Mouse (Mus musculus) kidney, adult 18-20 months (tissue): ENCODE measurements at regions not wholly inside any gene's neighbourhood (a gene's known extent, or its start where the extent isn't known, plus 50 kb on each side); places are given as distances from the start of the nearest gene placed in this dataset.

Experiments
- DNase-seq: peaks from one replicate; pipeline ENCODE4 v3.0.0; 2021

GRCm38 (mm10) chr5:118354127-118354526 is 109.1 kb downstream of the 2410131K14Rik start:
- no peak for DNase-seq

GRCm38 (mm10) chr5:118354871-118355270 is 109.8 kb downstream of the 2410131K14Rik start:
- no peak for DNase-seq

GRCm38 (mm10) chr5:118355287-118355686 is 110.3 kb downstream of the 2410131K14Rik start:
- no peak for DNase-seq

- DNase-seq: no peak
Observed at GRCm38 (mm10) chr5:118355691-118356337, 110.8 kb downstream of the 2410131K14Rik start.

- no peak for DNase-seq
Observed at GRCm38 (mm10) chr5:118359646-118360373, 114.8 kb downstream of the 2410131K14Rik start.

GRCm38 (mm10) chr5:118360374-118361064 is 115.5 kb downstream of the 2410131K14Rik start:
- DNase-seq: no peak

GRCm38 (mm10) chr5:118361133-118361852 is 116.3 kb downstream of the 2410131K14Rik start:
- no peak for DNase-seq

GRCm38 (mm10) chr5:118361853-118362406 is 116.9 kb downstream of the 2410131K14Rik start:
- DNase-seq: no peak

GRCm38 (mm10) chr5:118362738-118363137 is 117.7 kb downstream of the 2410131K14Rik start:
- no peak for DNase-seq

GRCm38 (mm10) chr5:118363154-118363553 is 118.1 kb downstream of the 2410131K14Rik start:
- no peak for DNase-seq

GRCm38 (mm10) chr5:118364646-118365045 is 119.6 kb downstream of the 2410131K14Rik start:
- DNase-seq: no peak

- no peak for DNase-seq
Observed at GRCm38 (mm10) chr5:118365196-118365595, 120.2 kb downstream of the 2410131K14Rik start.

- DNase-seq: no peak
Observed at GRCm38 (mm10) chr5:118365651-118366050, 120.6 kb downstream of the 2410131K14Rik start.

- DNase-seq: no peak
Observed at GRCm38 (mm10) chr5:118367047-118367446, 122.0 kb downstream of the 2410131K14Rik start.

GRCm38 (mm10) chr5:118373581-118373981 is 128.6 kb downstream of the 2410131K14Rik start:
- DNase-seq: peak; percentile 41

GRCm38 (mm10) chr5:118374968-118375367 is 129.9 kb downstream of the 2410131K14Rik start:
- DNase-seq: peak; percentile 27

GRCm38 (mm10) chr5:118375916-118376315 is 130.9 kb downstream of the 2410131K14Rik start:
- no peak for DNase-seq

- DNase-seq: no peak
Observed at GRCm38 (mm10) chr5:118376478-118376877, 131.5 kb downstream of the 2410131K14Rik start.

- DNase-seq: no peak
Observed at GRCm38 (mm10) chr5:118377402-118377848, 132.4 kb downstream of the 2410131K14Rik start.

GRCm38 (mm10) chr5:118379245-118380051 is 134.4 kb downstream of the 2410131K14Rik start:
- DNase-seq: peak; percentile 58

- no peak for DNase-seq
Observed at GRCm38 (mm10) chr5:118380052-118380421, 135.0 kb downstream of the 2410131K14Rik start.
